In the genomic region with DNA sequence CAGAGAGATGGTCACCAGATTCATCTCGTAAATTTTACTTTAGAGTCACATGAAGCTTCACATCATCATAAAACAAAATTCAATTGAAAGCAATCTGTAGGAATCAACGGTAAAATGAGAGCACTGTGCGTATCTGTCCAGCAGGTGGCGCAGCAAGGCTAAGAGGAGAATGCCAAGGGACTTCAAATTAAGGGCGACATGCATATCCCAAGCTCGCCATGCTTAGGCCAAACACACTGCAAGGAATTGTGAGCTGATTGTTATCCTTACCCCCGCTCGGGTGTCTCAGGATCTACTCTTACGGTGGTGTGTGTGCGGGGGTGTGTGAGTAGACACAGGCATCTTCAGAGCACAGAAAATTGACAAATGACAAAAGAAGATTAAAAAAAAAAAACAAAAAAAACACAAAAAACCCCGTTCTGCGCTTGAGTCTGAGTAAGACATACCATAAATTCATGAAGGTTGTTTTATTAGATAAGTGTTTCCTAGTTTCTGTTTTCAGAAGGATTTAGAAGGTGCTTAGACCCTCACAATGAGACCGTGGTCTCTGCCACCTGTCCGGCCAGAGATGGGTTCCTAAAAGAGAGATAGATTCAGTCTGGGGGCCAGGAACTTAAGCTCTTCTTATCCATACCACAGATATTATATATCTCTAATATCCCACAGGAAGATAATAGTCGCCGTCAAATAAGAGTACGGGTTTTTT, we compare ENCODE assay signal across 9 mouse cellular contexts.
A peak's percentile ranks its signal among the peaks of the same experiment; 100 is the strongest.
DNase-seq lines count a peak whose midpoint lies in the region; ATAC-seq and TF ChIP-seq lines count a peak whose summit lies in the region.
"Had no signal": no experiment of that assay in that cellular context is flagged by ENCODE, and none has a peak within 500 bp of the region (broad histone marks: within the 10 kb centered on the region; RNA-seq: fewer than 3 reads in every experiment).

No protein-coding gene starts in this region.

- peak; percentile 62 for DNase-seq in ES-E14 (ENCODE audit: low read depth, low spot score)
- peak; percentile 83 for DNase-seq in cerebellum, adult 11 months
- peak; percentile 79 for DNase-seq in heart, postnatal 4 days
- peak; percentile 81 to 87 for DNase-seq in layer of hippocampus, adult 2 months (ENCODE audit: low spot score in 2 of 2)
- peak; percentile 92 for DNase-seq in lung, embryonic 14.5 days
- DNase-seq in ovary, postnatal 14 days (ENCODE audit: low spot score), result peak; percentile 62
- DNase-seq in urinary bladder, adult 18-20 months (ENCODE audit: low spot score in 2 of 2), result peak; percentile 18 to 45

- no peak overlapping the region for H3K4me3 ChIP-seq in ES-E14 (ENCODE audit: insufficient read depth in 1 of 2, low read depth in 1 of 2, low read length in 2 of 2, poor library complexity in 1 of 2, severe bottlenecking in 1 of 2)
- H3K4me3 ChIP-seq in forebrain, embryonic 16.5 days (replicated peaks; ENCODE audit: low read length), result no peak overlapping the region
- H3K4me3 ChIP-seq in layer of hippocampus, adult 2 months, result peak overlapping the region; percentile 34
- H3K4me3 ChIP-seq in lung, embryonic 14.5 days (ENCODE audit: low read depth, low read length), result no peak overlapping the region
- H3K4me3 ChIP-seq: liver, embryonic 15.5 days had no signal

- in situ Hi-C loops in ES-E14 (cut with MboI; ENCODE audit: low sequenced_read_pairs in 2 of 2, unreplicated experiment in 2 of 2), result no loop called here

- WGBS in forebrain, embryonic 16.5 days, result 14% methylated on average over 17 of the region's 17 CpGs
- WGBS in lung, embryonic 14.5 days, result 14% methylated on average over 17 of the region's 17 CpGs

- no peaks in the 10 kb centered on the region for H3K36me3 ChIP-seq in ES-E14 (ENCODE audit: control insufficient read depth, insufficient read depth, low read length, poor library complexity, severe bottlenecking)
- no peaks in the 10 kb centered on the region for H3K36me3 ChIP-seq in forebrain, embryonic 16.5 days (ENCODE audit: control insufficient read depth, insufficient read depth)
- no peaks in the 10 kb centered on the region for H3K36me3 ChIP-seq in lung, embryonic 14.5 days (ENCODE audit: insufficient read depth)
- H3K36me3 ChIP-seq: liver, embryonic 15.5 days had no signal

- peak; percentile 92 for TF ChIP-seq CTCF in layer of hippocampus, adult 2 months (conservative IDR thresholded peaks at IDR 0.05)
- TF ChIP-seq CTCF in lung, embryonic 14.5 days (IDR thresholded peaks at IDR 0.05; ENCODE audit: low read depth), result peak; percentile 91

- no peak overlapping the region for H3K27ac ChIP-seq in ES-E14 (ENCODE audit: insufficient read depth, low read depth, low read length, poor library complexity, severe bottlenecking)
- H3K27ac ChIP-seq in forebrain, embryonic 16.5 days (ENCODE audit: low read length), result no peak overlapping the region
- peak overlapping the region; percentile 79 for H3K27ac ChIP-seq in layer of hippocampus, adult 2 months
- H3K27ac ChIP-seq in lung, embryonic 14.5 days (ENCODE audit: low read depth), result no peak overlapping the region
- H3K27ac ChIP-seq: liver, embryonic 15.5 days had no signal

- no peaks in the 10 kb centered on the region for H3K9me3 ChIP-seq in ES-E14 (ENCODE audit: control insufficient read depth, insufficient read depth, low read depth, low read length)
- H3K9me3 ChIP-seq in forebrain, embryonic 16.5 days (ENCODE audit: control insufficient read depth, low read length), result no peaks in the 10 kb centered on the region
- H3K9me3 ChIP-seq in lung, embryonic 14.5 days (ENCODE audit: low read depth, low read length), result no peaks in the 10 kb centered on the region
- H3K9me3 ChIP-seq: liver, embryonic 15.5 days had no signal

- H3K4me2 ChIP-seq in forebrain, embryonic 16.5 days (ENCODE audit: low read length), result peak overlapping the region; percentile 38
- H3K4me2 ChIP-seq in lung, embryonic 14.5 days, result peak overlapping the region; percentile 38
- H3K4me2 ChIP-seq: liver, embryonic 15.5 days had no signal

- no peaks in the 10 kb centered on the region; a peak in 1 of 4 replicates for H3K4me1 ChIP-seq in ES-E14 (ENCODE audit: control insufficient read depth in 2 of 2, insufficient read depth in 2 of 2, low read length in 2 of 2, poor library complexity in 1 of 2)
- H3K4me1 ChIP-seq in forebrain, embryonic 16.5 days (replicated peaks; ENCODE audit: control insufficient read depth, insufficient read depth, low read length), result no peaks in the 10 kb centered on the region
- no peaks in the 10 kb centered on the region for H3K4me1 ChIP-seq in lung, embryonic 14.5 days (ENCODE audit: insufficient read depth)
- H3K4me1 ChIP-seq: liver, embryonic 15.5 days had no signal

- ATAC-seq in forebrain, embryonic 16.5 days, result peak; percentile 86
- peak; percentile 57; the same call in 1 of the 2 replicates for ATAC-seq in lung, embryonic 14.5 days (ENCODE audit: insufficient read depth)

- no peak overlapping the region for H3K9ac ChIP-seq in ES-E14 (ENCODE audit: insufficient read depth, low read depth, low read length, poor library complexity, severe bottlenecking)
- H3K9ac ChIP-seq in forebrain, embryonic 16.5 days (replicated peaks; ENCODE audit: low read depth, low read length), result no peak overlapping the region
- H3K9ac ChIP-seq in lung, embryonic 14.5 days, result no peak overlapping the region
- H3K9ac ChIP-seq: liver, embryonic 15.5 days had no signal

- H3K27me3 ChIP-seq in forebrain, embryonic 16.5 days (replicated peaks; ENCODE audit: control insufficient read depth, insufficient read depth, low read length), result no peaks in the 10 kb centered on the region
- H3K27me3 ChIP-seq in lung, embryonic 14.5 days (ENCODE audit: insufficient read depth, low read length), result no peaks in the 10 kb centered on the region
- H3K27me3 ChIP-seq: liver, embryonic 15.5 days had no signal

TF ChIP-seq in ES-E14, 5 proteins besides CTCF, POLR2A, EP300 and RAD21:
- TF ChIP-seq ZC3H11A (IDR thresholded peaks at IDR 0.05; ENCODE audit: borderline replicate concordance, low read depth, low read length) (0 out of 2 replicates have a peak, but pooled peaks have one; percentile 14), CHD2 (IDR thresholded peaks at IDR 0.05; ENCODE audit: low read depth, low read length) (no peak), ZNF384 (IDR thresholded peaks at IDR 0.05; ENCODE audit: low read depth, low read length) (no peak), MAFK (IDR thresholded peaks at IDR 0.05; ENCODE audit: insufficient read depth, low read depth, low read length) (no peak), HCFC1 (IDR thresholded peaks at IDR 0.05; ENCODE audit: borderline replicate concordance, insufficient read depth, low read length) (no peak)

Comparison
In these comparisons a context has a peak if more than half of its experiments do, and no peak if none do; other contexts are left out.
1. DNase-seq: peak in every context shown above with its lines; median percentile 92 in lung, embryonic 14.5 days; 84 in layer of hippocampus, adult 2 months; 83 in cerebellum, adult 11 months; 79 in heart, postnatal 4 days; 62 in ES-E14; 62 in ovary, postnatal 14 days; 32 in urinary bladder, adult 18-20 months.